Mouse (Mus musculus): ENCODE measurements at regions not wholly inside any gene's neighbourhood (a gene's known extent, or its start where the extent isn't known, plus 50 kb on each side); places are given as distances from the start of the nearest gene placed in this dataset.

GRCm38 (mm10) chr9:34029503-34030169 is 456.1 kb upstream of the Kirrel3 start:
- peak; percentile 35 for DNase-seq (ENCODE audit: inconsistent ontology term)

GRCm38 (mm10) chr9:34054435-34054834 is 431.3 kb upstream of the Kirrel3 start:
- no peak for DNase-seq (ENCODE audit: inconsistent ontology term)

Measured in Muller cell, postnatal 12 days (primary cell).